Mouse (Mus musculus) stomach, embryonic 14.5 days (tissue): ENCODE results near the gene Arid4b. TPM values are rescaled to one million over a fixed set of nuclear protein-coding genes. Genes with fewer than 3 reads are reported as not detected.
"Not testable (repeated sequence)": the region's sequence is repeated elsewhere in the genome, so short reads cannot be mapped to it uniquely, and the experiment has no call there.

Experiments
- ATAC-seq: fragments of 200-750 bp; cut with Nextera tagmentation; 2 replicates; pipeline ENCODE4 v1.8.0; 2017; ENCODE audit warnings: low read depth, moderate TSS enrichment; ENCODE audit not compliant: insufficient number of reproducible peaks, insufficient read depth, low FRiP score
- H3K27ac ChIP-seq: fragments of 300-500 bp; sonication (generic); 2 replicates; pipeline ENCODE4 v1.5.1; 2014; ENCODE audit warnings: mild to moderate bottlenecking, low read length, moderate library complexity, mixed read lengths
- H3K27me3 ChIP-seq: fragments of 300-500 bp; sonication (generic); 2 replicates; pipeline ENCODE4 v1.6.1; 2014; ENCODE audit warnings: low read length, control low read depth, mixed read lengths; ENCODE audit not compliant: control insufficient read depth, insufficient read depth
- H3K36me3 ChIP-seq: fragments of 300-500 bp; sonication (generic); 2 replicates; pipeline ENCODE4 v1.6.1; 2014; ENCODE audit warnings: mild to moderate bottlenecking, control low read depth, low read length, moderate library complexity, mixed read lengths; ENCODE audit not compliant: control insufficient read depth, insufficient read depth
- H3K4me1 ChIP-seq: fragments of 300-500 bp; sonication (generic); 2 replicates; pipeline ENCODE4 v1.6.1; 2014; ENCODE audit warnings: low read length, control low read depth, mixed read lengths; ENCODE audit not compliant: control insufficient read depth, insufficient read depth
- H3K4me2 ChIP-seq: fragments of 300-500 bp; sonication (generic); replicated peaks from 2 replicates; pipeline ENCODE4 v1.6.1; 2014; ENCODE audit warnings: low read depth, low read length, control low read depth
- H3K4me3 ChIP-seq: fragments of 300-500 bp; sonication (generic); 2 replicates; pipeline ENCODE4 v1.5.1; 2014; ENCODE audit warnings: low read depth, low read length, control low read depth
- H3K9ac ChIP-seq: fragments of 300-500 bp; sonication (generic); replicated peaks from 2 replicates; pipeline ENCODE4 v1.6.1; 2014; ENCODE audit warnings: low read depth, mild to moderate bottlenecking, control low read depth, low read length, moderate library complexity, mixed read lengths
- H3K9me3 ChIP-seq: fragments of 300-500 bp; sonication (generic); 2 replicates; pipeline ENCODE4 v1.6.1; 2016; ENCODE audit warnings: low read depth, low read length, control low read depth; ENCODE audit not compliant: control insufficient read depth
- WGBS: fragments of 180-500 bp; shearing (Covaris S2); extraction: QIAGEN DNeasy Blood & Tissue Kit; methylation state at CpG from one replicate; pipeline ENCODE4 v1.1.7; 2014; 5-methylcytosine and 5-hydroxymethylcytosine counted together
- polyA plus RNA-seq: library from polyadenylated mRNA; unstranded; fragments of >200 nt; fragmentation: Nextera tagmentation; extraction: Ambion mirVana; gene quantifications from 2 replicates; pipeline ENCODE4 v1.2.1, GENCODE M21; 2014

The Arid4b gene
- polyA plus RNA-seq, 1 experiment from 2014 or later: 79.2 TPM

GRCm38 (mm10) chr13:14026154-14026820 lies 36.7 kb upstream of the Arid4b start:
- H3K4me3 ChIP-seq: no peak overlapping the region
- no peak overlapping the region for H3K27ac ChIP-seq
- H3K4me2 ChIP-seq: no peak overlapping the region
- WGBS: 88% methylated on average over 6 of the region's 6 CpGs
- no peaks in the 10 kb centered on the region for H3K4me1 ChIP-seq
- H3K27me3 ChIP-seq: no peaks in the 10 kb centered on the region
- H3K9me3 ChIP-seq: no peaks in the 10 kb centered on the region
- ATAC-seq: no peak
- no peak overlapping the region for H3K9ac ChIP-seq
- peaks cover 13% of the 10 kb centered on the region; the same call in 1 of the 2 replicates for H3K36me3 ChIP-seq

GRCm38 (mm10) chr13:14033309-14034072 lies 29.5 kb upstream of the Arid4b start:
- Histone ChIP-seq H3K4me3 (no peak overlapping the region), H3K36me3 (peaks cover 3% of the 10 kb centered on the region; the same call in 1 of the 2 replicates), H3K4me2 (no peak overlapping the region), H3K4me1 (0 out of 2 replicates have a peak, but pooled peaks cover 2% of the 10 kb centered on the region), H3K9ac (no peak overlapping the region), H3K9me3 (no peaks in the 10 kb centered on the region), H3K27me3 (no peaks in the 10 kb centered on the region), H3K27ac (no peak overlapping the region)
- WGBS: 86% methylated on average over 5 of the region's 5 CpGs
- ATAC-seq: no peak

DNA sequence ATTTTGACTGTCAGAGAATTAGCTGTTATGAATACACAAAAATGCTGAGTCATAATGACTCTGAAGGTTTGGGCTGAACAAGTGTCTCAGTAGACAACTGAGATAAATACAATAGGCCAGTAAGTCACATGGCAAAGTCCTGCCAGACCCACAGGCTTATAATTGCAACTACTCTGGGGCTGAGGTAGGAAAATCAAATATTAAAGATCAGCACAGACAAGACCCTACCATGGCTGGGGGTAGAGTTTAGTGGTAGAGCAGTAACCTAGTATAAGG lies 29.0 kb upstream of the Arid4b start:
- 0 out of 2 replicates have a peak, but pooled peaks have one; percentile 33 for ATAC-seq
- Histone ChIP-seq H3K9ac (no peak overlapping the region), H3K27ac (no peak overlapping the region), H3K4me2 (no peak overlapping the region), H3K36me3 (peaks cover 2% of the 10 kb centered on the region; the same call in 1 of the 2 replicates), H3K9me3 (no peaks in the 10 kb centered on the region), H3K4me1 (0 out of 2 replicates have a peak, but pooled peaks cover 4% of the 10 kb centered on the region), H3K4me3 (no peak overlapping the region), H3K27me3 (no peaks in the 10 kb centered on the region)

DNA sequence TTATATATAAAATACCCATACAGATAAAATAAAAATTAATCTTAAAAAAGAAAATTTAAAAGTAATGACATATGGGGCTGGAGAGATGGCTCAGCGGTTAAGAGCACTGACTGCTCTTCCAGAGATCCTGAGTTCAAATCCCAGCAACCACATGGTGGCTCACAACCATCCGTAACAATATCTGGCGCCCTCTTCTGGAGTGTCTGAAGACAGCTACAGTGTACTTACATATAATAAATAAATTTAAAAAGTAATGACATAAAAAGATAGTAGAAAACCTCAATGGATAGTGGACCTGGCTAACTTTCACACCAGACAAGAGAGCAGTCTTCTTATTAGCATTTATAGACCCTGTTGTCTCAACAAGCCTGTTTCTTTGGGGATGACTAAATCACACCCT lies 27.7 kb upstream of the Arid4b start:
- 89% methylated on average over 3 of the region's 3 CpGs for whole genome bisulfite sequencing
- H3K27ac ChIP-seq: not testable (repeated sequence)

GRCm38 (mm10) chr13:14035875-14036630 lies 27.0 kb upstream of the Arid4b start:
- no peaks in the 10 kb centered on the region for H3K27me3 ChIP-seq
- H3K27ac ChIP-seq: no peak overlapping the region
- no peak overlapping the region for H3K4me2 ChIP-seq
- no peak overlapping the region for H3K4me3 ChIP-seq
- WGBS: 91% methylated on average over 11 of the region's 11 CpGs
- H3K9me3 ChIP-seq: no peaks in the 10 kb centered on the region
- H3K9ac ChIP-seq: no peak overlapping the region
- 0 out of 2 replicates have a peak, but pooled peaks cover 4% of the 10 kb centered on the region for H3K4me1 ChIP-seq
- ATAC-seq: no peak
- H3K36me3 ChIP-seq: no peaks in the 10 kb centered on the region

More for the DNA sequence above, 27.7 kb upstream of the Arid4b start:
- H3K4me1 ChIP-seq, H3K9me3 ChIP-seq, H3K4me3 ChIP-seq, H3K27me3 ChIP-seq, H3K9ac ChIP-seq, H3K4me2 ChIP-seq, H3K36me3 ChIP-seq, ATAC-seq: not testable (repeated sequence)

GRCm38 (mm10) chr13:14038911-14039291 lies 24.1 kb upstream of the Arid4b start:
- Histone ChIP-seq H3K4me3 (peak overlapping the region; percentile 48), H3K36me3 (no peaks in the 10 kb centered on the region), H3K9me3 (no peaks in the 10 kb centered on the region), H3K4me2 (peak overlapping the region; percentile 90), H3K9ac (peak overlapping the region; percentile 63), H3K4me1 (0 out of 2 replicates have a peak, but pooled peaks cover 4% of the 10 kb centered on the region), H3K27ac (peak overlapping the region; percentile 86; the same call in 1 of the 2 replicates), H3K27me3 (no peaks in the 10 kb centered on the region)
- ATAC-seq: no peak
- WGBS: 3% methylated on average over 8 of the region's 8 CpGs

- Histone ChIP-seq H3K27ac (peak within 1 kb of the TSS; percentile 86), H3K4me1 (0 out of 2 replicates have a peak, but pooled peaks cover 4% of the 10 kb centered on the region), H3K4me3 (peak within 1 kb of the TSS; percentile 48), H3K27me3 (no peaks in the 10 kb centered on the region), H3K9me3 (no peaks in the 10 kb centered on the region), H3K36me3 (no peaks in the 10 kb centered on the region), H3K4me2 (peak within 1 kb of the TSS; percentile 90), H3K9ac (peak within 1 kb of the TSS; percentile 63)
- ATAC-seq: peak; percentile 94
- under 1% methylated on average over 35 of the region's 35 CpGs for WGBS
Observed at GRCm38 (mm10) chr13:14039292-14039965, 23.6 kb upstream of the Arid4b start, which contains the start of gene Tbce. TSS of gene Tbce (minus strand) at chr13:14039638.

DNA sequence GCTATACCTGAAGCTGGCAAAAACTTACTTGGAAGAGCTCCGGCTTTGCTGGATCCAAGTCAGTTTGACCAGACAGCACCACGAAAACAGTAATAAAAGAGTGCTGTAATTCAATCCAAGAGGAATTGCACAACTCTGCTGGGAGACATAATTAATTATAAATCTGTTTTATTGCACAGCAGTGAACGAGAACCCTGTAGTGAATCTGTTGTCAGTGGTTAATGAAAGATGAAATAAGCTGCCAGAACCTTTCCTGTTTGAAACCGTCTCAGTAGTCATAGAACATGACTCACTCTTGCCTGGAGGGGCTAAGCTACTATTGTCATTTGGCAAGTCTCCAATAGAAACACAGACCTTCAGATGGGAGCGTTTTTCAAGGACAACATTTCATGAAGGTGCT lies 22.8 kb upstream of the Arid4b start:
- H3K4me2 ChIP-seq: peak overlapping the region; percentile 76
- no peak for ATAC-seq
- H3K9me3 ChIP-seq: no peaks in the 10 kb centered on the region
- 0 out of 2 replicates have a peak, but pooled peaks cover 4% of the 10 kb centered on the region for H3K4me1 ChIP-seq
- H3K27me3 ChIP-seq: no peaks in the 10 kb centered on the region
- H3K9ac ChIP-seq: peak overlapping the region; percentile 63; the same call in 1 of the 2 replicates
- WGBS: 31% methylated on average over 5 of the region's 5 CpGs
- no peaks in the 10 kb centered on the region for H3K36me3 ChIP-seq
- H3K27ac ChIP-seq: peak overlapping the region; percentile 86; the same call in 1 of the 2 replicates
- H3K4me3 ChIP-seq: peak overlapping the region; percentile 48
